Mouse (Mus musculus): ENCODE data around the gene Gm4301.
"Not testable (repeated sequence)": the region's sequence is repeated elsewhere in the genome, so short reads cannot be mapped to it uniquely, and the experiment has no call there.

Gm4301 gene

DNA sequence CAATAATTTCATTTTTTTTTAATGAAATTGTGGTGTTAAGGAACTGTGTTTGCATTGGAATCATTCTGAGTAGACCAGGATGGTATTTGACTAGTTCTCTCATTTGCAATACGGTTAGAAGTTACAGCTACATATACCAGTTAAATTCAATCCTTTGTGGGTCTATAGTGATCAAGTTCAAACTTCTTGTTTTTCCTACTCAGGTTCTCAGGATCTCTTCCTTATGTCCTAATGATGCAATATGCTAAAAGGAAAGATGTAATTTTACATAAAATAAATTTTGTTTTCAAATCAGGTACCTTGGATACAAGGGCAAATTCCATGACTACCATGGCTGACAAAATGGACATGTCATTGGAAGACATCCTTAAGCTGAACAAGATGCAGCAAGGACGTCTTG is at the start of gene Gm4301:
Gene Gm4301 (plus strand): TSS at position 301 of the 400 bp plus-strand sequence.
- not testable (repeated sequence) for DNase-seq (ENCODE audit: low spot score)

DNA sequence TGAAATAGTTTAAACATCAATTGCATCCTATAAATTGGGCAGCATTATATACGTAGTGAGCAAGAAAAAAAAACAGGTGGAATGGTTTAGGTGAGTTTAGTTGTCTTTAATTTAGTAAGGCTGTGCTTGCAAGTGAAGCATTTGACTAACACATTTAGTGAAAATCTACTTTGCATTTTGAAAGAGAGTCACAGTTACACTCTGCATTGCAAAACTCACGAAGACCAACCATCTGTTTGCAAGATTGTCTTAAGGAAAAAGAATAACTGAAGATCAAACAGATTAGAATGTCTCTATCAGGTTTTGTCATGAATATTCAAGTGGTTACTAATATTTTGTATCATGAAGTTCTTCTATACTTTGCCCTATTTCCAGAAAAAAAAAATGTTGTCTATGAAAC is 39.4 kb upstream of the Gm4301 start:
- DNase-seq (ENCODE audit: low spot score): no peak

DNA sequence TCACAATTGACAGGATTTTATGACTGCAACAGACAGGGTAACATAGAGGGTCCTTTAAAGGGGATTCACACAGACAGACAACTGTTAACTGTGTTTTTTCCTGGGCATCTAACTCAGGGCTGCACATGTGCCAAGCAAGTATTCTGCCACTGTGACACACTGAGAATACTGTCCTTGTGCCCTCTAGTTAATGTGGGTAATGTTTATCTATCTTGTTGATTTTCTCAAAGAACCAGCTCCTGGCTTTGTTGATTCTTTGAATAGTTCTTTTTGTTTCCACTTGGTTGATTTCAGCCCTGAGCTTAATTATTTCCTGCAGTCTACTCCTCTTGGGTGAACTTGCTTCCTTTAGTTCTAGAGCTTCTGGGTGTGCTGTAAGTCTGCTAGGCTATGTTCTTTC is 35.4 kb upstream of the Gm4301 start:
- DNase-seq (ENCODE audit: low spot score): not testable (repeated sequence)

DNA sequence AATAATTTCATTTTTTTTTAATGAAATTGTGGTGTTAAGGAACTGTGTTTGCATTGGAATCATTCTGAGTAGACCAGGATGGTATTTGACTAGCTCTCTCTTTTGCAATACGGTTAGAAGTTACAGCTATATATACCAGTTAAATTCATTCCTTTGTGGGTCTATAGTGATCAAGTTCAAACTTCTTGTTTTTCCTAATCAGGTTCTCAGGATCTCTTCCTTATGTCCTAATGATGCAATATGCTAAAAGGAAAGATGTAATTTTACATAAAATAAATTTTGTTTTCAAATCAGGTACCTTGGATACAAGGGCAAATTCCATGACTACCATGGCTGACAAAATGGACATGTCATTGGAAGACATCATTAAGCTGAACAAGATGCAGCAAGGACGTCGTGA is 5.1 kb downstream of the Gm4301 start, which contains the start of gene Gm4302:
Gene Gm4302 (plus strand): TSS at position 301 of the 400 bp plus-strand sequence.
- not testable (repeated sequence) for DNase-seq (ENCODE audit: low spot score)

DNA sequence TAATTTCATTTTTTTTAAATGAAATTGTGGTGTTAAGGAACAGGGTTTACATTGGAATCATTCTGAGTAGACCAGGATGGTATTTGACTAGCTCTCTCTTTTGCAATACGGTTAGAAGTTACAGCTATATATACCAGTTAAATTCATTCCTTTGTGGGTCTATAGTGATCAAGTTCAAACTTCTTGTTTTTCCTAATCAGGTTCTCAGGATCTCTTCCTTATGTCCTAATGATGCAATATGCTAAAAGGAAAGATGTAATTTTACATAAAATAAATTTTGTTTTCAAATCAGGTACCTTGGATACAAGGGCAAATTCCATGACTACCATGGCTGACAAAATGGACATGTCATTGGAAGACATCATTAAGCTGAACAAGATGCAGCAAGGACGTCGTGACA is 10.2 kb downstream of the Gm4301 start, which contains the start of gene Gm4303:
Gene Gm4303 (plus strand): TSS at position 301 of the 400 bp plus-strand sequence.
- DNase-seq (ENCODE audit: low spot score): not testable (repeated sequence)

GRCm38 (mm10) chr10:100350793-100351192 is 15.3 kb downstream of the Gm4301 start, which contains the start of gene Gm4305:
Gene Gm4305 (plus strand): TSS chr10:100351093.
- not testable (repeated sequence) for DNase-seq (ENCODE audit: low spot score)

GRCm38 (mm10) chr10:100356841-100357240 is 21.4 kb downstream of the Gm4301 start:
- peak; percentile 7 for DNase-seq (ENCODE audit: low spot score)

- DNase-seq (ENCODE audit: low spot score): not testable (repeated sequence)
Measured at GRCm38 (mm10) chr10:100361038-100361437, 25.6 kb downstream of the Gm4301 start, which contains the start of gene Gm4307. Gene Gm4307 (plus strand): TSS chr10:100361338.

DNA sequence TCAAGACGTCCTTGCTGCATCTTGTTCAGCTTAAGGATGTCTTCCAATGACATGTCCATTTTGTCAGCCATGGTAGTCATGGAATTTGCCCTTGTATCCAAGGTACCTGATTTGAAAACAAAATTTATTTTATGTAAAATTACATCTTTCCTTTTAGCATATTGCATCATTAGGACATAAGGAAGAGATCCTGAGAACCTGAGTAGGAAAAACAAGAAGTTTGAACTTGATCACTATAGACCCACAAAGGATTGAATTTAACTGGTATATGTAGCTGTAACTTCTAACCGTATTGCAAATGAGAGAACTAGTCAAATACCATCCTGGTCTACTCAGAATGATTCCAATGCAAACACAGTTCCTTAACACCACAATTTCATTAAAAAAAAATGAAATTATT is 47.0 kb downstream of the Gm4301 start, which contains the start of gene Gm4312:
Gene Gm4312 (minus strand): TSS at position 101 of the 400 bp plus-strand sequence.
- not testable (repeated sequence) for DNase-seq (ENCODE audit: low spot score)

Data from ovary, postnatal 14 days (tissue).